Mouse (Mus musculus): ENCODE measurements around the gene Vps37d. TPM values are rescaled to one million over a fixed set of nuclear protein-coding genes. Genes with fewer than 3 reads are reported as not detected.

The Vps37d gene
- 1.3 and 3.5 TPM in 2 replicates for polyA plus RNA-seq (2014; fragmentation: Nextera tagmentation; extraction: Ambion mirVana)

DNA sequence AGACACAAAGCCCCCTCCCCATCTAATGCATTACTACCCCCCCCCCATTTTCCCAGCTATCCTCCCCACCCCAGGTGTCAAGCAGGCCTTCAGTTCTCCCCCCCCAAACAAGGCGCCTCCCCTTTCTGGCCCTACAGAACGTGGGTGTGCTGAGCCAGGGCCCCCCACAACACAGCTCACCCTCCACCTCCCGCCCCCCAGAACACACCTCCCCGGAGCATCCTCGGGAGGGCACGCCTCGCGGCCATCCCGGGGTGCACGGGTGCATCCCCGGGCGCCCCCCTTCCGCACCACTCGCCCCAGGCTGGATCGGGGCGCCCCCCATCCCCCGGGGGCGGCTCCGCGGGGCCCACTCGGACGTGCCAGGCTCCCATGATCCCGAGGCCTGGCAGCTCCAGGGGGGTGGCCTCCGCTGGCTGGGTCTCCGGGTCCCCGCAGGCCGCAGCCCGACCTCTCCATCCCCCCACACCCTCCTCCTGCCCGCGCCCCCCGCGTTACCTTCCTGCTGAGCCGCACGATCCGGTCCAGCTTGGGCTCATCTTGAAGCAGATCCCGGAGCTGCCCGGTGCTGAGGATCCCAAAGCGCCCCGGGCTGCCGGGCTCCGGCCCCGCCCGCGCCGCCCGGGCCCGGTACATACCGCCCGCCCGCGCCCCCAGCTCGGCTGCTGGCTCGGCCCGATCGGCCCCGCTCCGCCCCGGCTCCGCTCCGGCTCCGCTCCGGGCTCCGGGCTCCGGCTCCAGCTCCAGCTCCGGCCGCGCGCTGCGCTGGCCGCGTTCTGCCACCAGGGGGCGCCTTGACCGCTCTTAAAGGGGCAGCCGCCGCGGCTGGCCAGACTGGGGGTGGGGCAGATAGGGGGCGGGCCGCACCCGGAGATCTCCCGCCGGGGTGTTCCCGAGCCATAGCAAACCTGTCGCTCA, at the start of gene Vps37d:
Gene Vps37d, minus strand, starts transcription at position 703 of the 918 bp plus-strand sequence.
- peak within 1 kb of the TSS; percentile 97 for H3K4me2 ChIP-seq (ENCODE audit: low read length)
- peak within 1 kb of the TSS; percentile 86 to 94 for H3K4me3 ChIP-seq (ENCODE audit: control insufficient read depth in 1 of 2, insufficient read depth in 1 of 2, low read depth in 1 of 2, low read length in 2 of 2)
- H3K27ac ChIP-seq (replicated peaks in 1 of 2; ENCODE audit: control insufficient read depth in 1 of 2, insufficient read depth in 1 of 2, low read depth in 2 of 2, low read length in 2 of 2) = peak within 1 kb of the TSS in 1 of 2 experiments; percentile 24; a peak in 1 of 4 replicates
- H3K9me3 ChIP-seq (ENCODE audit: control insufficient read depth, low read length) = no peaks in the 10 kb centered on the region
- peak; percentile 82 for ATAC-seq (ENCODE audit: insufficient number of reproducible peaks, insufficient read depth, low FRiP score, low read depth)
- no peaks in the 10 kb centered on the region for H3K36me3 ChIP-seq (ENCODE audit: control insufficient read depth, insufficient read depth, low read length)
- peaks cover 4% of the 10 kb centered on the region; the same call in 1 of the 2 replicates for H3K27me3 ChIP-seq (ENCODE audit: control insufficient read depth, insufficient read depth, low read length)
- WGBS = under 1% methylated on average over 65 of the region's 83 CpGs
- H3K9ac ChIP-seq (ENCODE audit: low read length) = peak within 1 kb of the TSS; percentile 95
- peaks cover 0 to 7% of the 10 kb centered on the region in 2 experiments; a peak in 2 of 4 replicates for H3K4me1 ChIP-seq (ENCODE audit: control insufficient read depth in 2 of 2, insufficient read depth in 2 of 2, low read length in 2 of 2)

DNA sequence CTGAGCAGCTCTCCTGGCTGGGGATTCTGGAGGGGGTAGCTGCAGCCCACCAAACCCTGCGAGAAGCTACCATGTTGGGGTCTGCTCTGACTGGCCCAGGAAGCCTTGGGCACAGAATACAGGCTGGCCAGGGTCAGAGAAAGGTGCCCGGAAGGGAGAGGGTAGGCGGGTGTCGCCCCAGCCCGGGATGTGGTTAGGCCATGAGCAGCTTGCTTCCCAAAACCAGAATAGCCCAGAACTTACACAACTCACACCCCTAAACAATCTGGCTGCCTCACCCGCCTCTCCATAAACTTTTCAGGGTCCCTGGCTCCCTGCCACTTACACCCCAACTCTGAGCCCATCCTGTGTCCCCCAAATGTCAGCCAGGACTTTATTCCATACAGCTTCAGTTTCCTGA, 49.6 kb upstream of the Vps37d start:
- no peak overlapping the region for H3K4me3 ChIP-seq (ENCODE audit: control insufficient read depth in 1 of 2, insufficient read depth in 1 of 2, low read depth in 1 of 2, low read length in 2 of 2)
- no peaks in the 10 kb centered on the region for H3K36me3 ChIP-seq (ENCODE audit: control insufficient read depth, insufficient read depth, low read length)
- H3K9me3 ChIP-seq (ENCODE audit: control insufficient read depth, low read length) = 0 out of 2 replicates have a peak, but pooled peaks cover 2% of the 10 kb centered on the region
- no peak overlapping the region for H3K27ac ChIP-seq (replicated peaks in 1 of 2; ENCODE audit: control insufficient read depth in 1 of 2, insufficient read depth in 1 of 2, low read depth in 2 of 2, low read length in 2 of 2)
- WGBS = 74% methylated on average over 6 of the region's 6 CpGs
- ATAC-seq (ENCODE audit: insufficient number of reproducible peaks, insufficient read depth, low FRiP score, low read depth) = no peak
- no peak overlapping the region for H3K4me2 ChIP-seq (ENCODE audit: low read length)
- H3K27me3 ChIP-seq (ENCODE audit: control insufficient read depth, insufficient read depth, low read length) = peaks cover 18% of the 10 kb centered on the region
- H3K4me1 ChIP-seq (ENCODE audit: control insufficient read depth in 2 of 2, insufficient read depth in 2 of 2, low read length in 2 of 2) = no peaks in the 10 kb centered on the region; a peak in 1 of 4 replicates
- no peak overlapping the region for H3K9ac ChIP-seq (ENCODE audit: low read length)

DNA sequence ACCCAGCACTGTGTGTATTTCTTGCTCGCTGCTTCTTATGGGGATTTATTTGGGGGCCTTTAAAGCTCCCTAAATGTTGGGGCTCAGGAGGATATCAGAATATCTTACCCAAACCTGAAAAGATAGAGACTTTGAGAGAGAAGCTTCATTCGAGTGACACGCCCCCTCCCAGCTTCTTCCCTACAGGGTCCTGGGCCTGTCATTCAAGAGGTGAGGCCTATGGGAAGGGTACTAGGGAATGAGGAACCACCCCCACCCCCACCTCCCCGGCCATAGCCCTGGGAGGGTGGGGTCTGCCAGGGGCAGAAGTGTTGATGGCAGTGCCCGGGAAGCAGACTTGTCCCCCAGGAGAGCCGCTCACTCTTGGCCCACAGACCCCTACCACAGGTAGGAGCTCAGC, 48.1 kb upstream of the Vps37d start:
- H3K4me1 ChIP-seq (ENCODE audit: control insufficient read depth in 2 of 2, insufficient read depth in 2 of 2, low read length in 2 of 2) = no peaks in the 10 kb centered on the region; a peak in 1 of 4 replicates

GRCm38 (mm10) chr5:135120753-135121152, 42.7 kb upstream of the Vps37d start:
- H3K4me3 ChIP-seq (ENCODE audit: control insufficient read depth in 1 of 2, insufficient read depth in 1 of 2, low read depth in 1 of 2, low read length in 2 of 2) = no peak overlapping the region
- WGBS = 58% methylated on average over 4 of the region's 4 CpGs
- no peak overlapping the region for H3K9ac ChIP-seq (ENCODE audit: low read length)
- H3K4me2 ChIP-seq (ENCODE audit: low read length) = no peak overlapping the region
- no peaks in the 10 kb centered on the region for H3K9me3 ChIP-seq (ENCODE audit: control insufficient read depth, low read length)
- no peak overlapping the region for H3K27ac ChIP-seq (replicated peaks in 1 of 2; ENCODE audit: control insufficient read depth in 1 of 2, insufficient read depth in 1 of 2, low read depth in 2 of 2, low read length in 2 of 2)
- H3K27me3 ChIP-seq (ENCODE audit: control insufficient read depth, insufficient read depth, low read length) = peaks cover 15% of the 10 kb centered on the region
- no peaks in the 10 kb centered on the region for H3K36me3 ChIP-seq (ENCODE audit: control insufficient read depth, insufficient read depth, low read length)
- ATAC-seq (ENCODE audit: insufficient number of reproducible peaks, insufficient read depth, low FRiP score, low read depth) = no peak
- H3K4me1 ChIP-seq (ENCODE audit: control insufficient read depth in 2 of 2, insufficient read depth in 2 of 2, low read length in 2 of 2) = peaks cover 3 to 6% of the 10 kb centered on the region in 2 experiments; a peak in 3 of 4 replicates

More for the DNA sequence above, 48.1 kb upstream of the Vps37d start:
- Histone ChIP-seq H3K27me3 (ENCODE audit: control insufficient read depth, insufficient read depth, low read length) (peaks cover 16% of the 10 kb centered on the region), H3K27ac (replicated peaks in 1 of 2; ENCODE audit: control insufficient read depth in 1 of 2, insufficient read depth in 1 of 2, low read depth in 2 of 2, low read length in 2 of 2) (no peak overlapping the region), H3K4me3 (ENCODE audit: control insufficient read depth in 1 of 2, insufficient read depth in 1 of 2, low read depth in 1 of 2, low read length in 2 of 2) (no peak overlapping the region), H3K36me3 (ENCODE audit: control insufficient read depth, insufficient read depth, low read length) (no peaks in the 10 kb centered on the region), H3K4me2 (ENCODE audit: low read length) (no peak overlapping the region), H3K9ac (ENCODE audit: low read length) (no peak overlapping the region), H3K9me3 (ENCODE audit: control insufficient read depth, low read length) (0 out of 2 replicates have a peak, but pooled peaks cover 2% of the 10 kb centered on the region)
- 64% methylated on average over 6 of the region's 6 CpGs for WGBS
- ATAC-seq (ENCODE audit: insufficient number of reproducible peaks, insufficient read depth, low FRiP score, low read depth) = no peak

GRCm38 (mm10) chr5:135118589-135119081, 40.6 kb upstream of the Vps37d start:
- Histone ChIP-seq H3K9me3 (ENCODE audit: control insufficient read depth, low read length) (no peaks in the 10 kb centered on the region), H3K4me3 (ENCODE audit: control insufficient read depth in 1 of 2, insufficient read depth in 1 of 2, low read depth in 1 of 2, low read length in 2 of 2) (no peak overlapping the region), H3K4me1 (ENCODE audit: control insufficient read depth in 2 of 2, insufficient read depth in 2 of 2, low read length in 2 of 2) (peaks cover 3 to 6% of the 10 kb centered on the region in 2 experiments; a peak in 3 of 4 replicates), H3K27ac (replicated peaks in 1 of 2; ENCODE audit: control insufficient read depth in 1 of 2, insufficient read depth in 1 of 2, low read depth in 2 of 2, low read length in 2 of 2) (no peak overlapping the region), H3K4me2 (ENCODE audit: low read length) (no peak overlapping the region), H3K27me3 (ENCODE audit: control insufficient read depth, insufficient read depth, low read length) (peaks cover 14% of the 10 kb centered on the region), H3K9ac (ENCODE audit: low read length) (no peak overlapping the region), H3K36me3 (ENCODE audit: control insufficient read depth, insufficient read depth, low read length) (no peaks in the 10 kb centered on the region)
- ATAC-seq (ENCODE audit: insufficient number of reproducible peaks, insufficient read depth, low FRiP score, low read depth) = peak; percentile 42; the same call in 1 of the 2 replicates
- 5% methylated on average over 6 of the region's 6 CpGs for WGBS

- no peak for ATAC-seq (ENCODE audit: insufficient number of reproducible peaks, insufficient read depth, low FRiP score, low read depth)
- Histone ChIP-seq H3K9ac (ENCODE audit: low read length) (no peak overlapping the region), H3K4me1 (ENCODE audit: control insufficient read depth in 2 of 2, insufficient read depth in 2 of 2, low read length in 2 of 2) (peaks cover 3 to 6% of the 10 kb centered on the region in 2 experiments; a peak in 3 of 4 replicates), H3K36me3 (ENCODE audit: control insufficient read depth, insufficient read depth, low read length) (no peaks in the 10 kb centered on the region), H3K4me2 (ENCODE audit: low read length) (no peak overlapping the region), H3K27ac (replicated peaks in 1 of 2; ENCODE audit: control insufficient read depth in 1 of 2, insufficient read depth in 1 of 2, low read depth in 2 of 2, low read length in 2 of 2) (no peak overlapping the region), H3K9me3 (ENCODE audit: control insufficient read depth, low read length) (no peaks in the 10 kb centered on the region), H3K4me3 (ENCODE audit: control insufficient read depth in 1 of 2, insufficient read depth in 1 of 2, low read depth in 1 of 2, low read length in 2 of 2) (no peak overlapping the region), H3K27me3 (ENCODE audit: control insufficient read depth, insufficient read depth, low read length) (no peaks in the 10 kb centered on the region; the same call in 1 of the 2 replicates)
- 86% methylated on average over 8 of the region's 8 CpGs for WGBS
Observed at GRCm38 (mm10) chr5:135115241-135115640, 37.2 kb upstream of the Vps37d start.

- no peaks in the 10 kb centered on the region for H3K9me3 ChIP-seq (ENCODE audit: control insufficient read depth, low read length)
- peaks cover 14% of the 10 kb centered on the region for H3K27me3 ChIP-seq (ENCODE audit: control insufficient read depth, insufficient read depth, low read length)
- ATAC-seq (ENCODE audit: insufficient number of reproducible peaks, insufficient read depth, low FRiP score, low read depth) = no peak
- 85% methylated on average over 11 of the region's 12 CpGs for WGBS
- peaks cover 2 to 5% of the 10 kb centered on the region in 2 experiments; a peak in 3 of 4 replicates for H3K4me1 ChIP-seq (ENCODE audit: control insufficient read depth in 2 of 2, insufficient read depth in 2 of 2, low read length in 2 of 2)
- H3K4me3 ChIP-seq (ENCODE audit: control insufficient read depth in 1 of 2, insufficient read depth in 1 of 2, low read depth in 1 of 2, low read length in 2 of 2) = no peak overlapping the region
- H3K36me3 ChIP-seq (ENCODE audit: control insufficient read depth, insufficient read depth, low read length) = no peaks in the 10 kb centered on the region
- H3K4me2 ChIP-seq (ENCODE audit: low read length) = no peak overlapping the region
- no peak overlapping the region for H3K27ac ChIP-seq (replicated peaks in 1 of 2; ENCODE audit: control insufficient read depth in 1 of 2, insufficient read depth in 1 of 2, low read depth in 2 of 2, low read length in 2 of 2)
- no peak overlapping the region for H3K9ac ChIP-seq (ENCODE audit: low read length)
Observed at GRCm38 (mm10) chr5:135113782-135114181, 35.7 kb upstream of the Vps37d start.
